Mouse (Mus musculus): ENCODE measurements at regions not wholly inside any gene's neighbourhood (a gene's known extent, or its start where the extent isn't known, plus 50 kb on each side); places are given as distances from the start of the nearest gene placed in this dataset.

DNA sequence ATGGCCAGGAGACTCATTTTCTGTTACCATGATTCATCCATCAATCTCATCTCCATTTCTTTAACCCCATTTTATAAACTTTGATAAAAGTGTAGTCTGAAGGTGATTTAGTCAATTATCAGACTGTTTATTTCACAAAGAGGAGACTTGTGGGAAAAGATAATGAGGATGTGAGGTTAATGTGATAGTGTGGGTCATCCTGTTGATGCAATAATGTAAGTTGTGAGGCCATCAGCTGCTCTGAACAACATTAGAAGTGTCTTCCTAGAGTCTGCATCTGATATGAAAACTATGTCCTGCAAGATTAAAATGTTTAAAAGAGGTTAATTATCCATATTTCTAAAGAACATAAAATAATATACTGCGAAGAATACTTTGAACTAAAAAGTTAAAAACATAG, 842.8 kb downstream of the Pcdh17 start:
- no peak for DNase-seq (ENCODE audit: low spot score)

DNA sequence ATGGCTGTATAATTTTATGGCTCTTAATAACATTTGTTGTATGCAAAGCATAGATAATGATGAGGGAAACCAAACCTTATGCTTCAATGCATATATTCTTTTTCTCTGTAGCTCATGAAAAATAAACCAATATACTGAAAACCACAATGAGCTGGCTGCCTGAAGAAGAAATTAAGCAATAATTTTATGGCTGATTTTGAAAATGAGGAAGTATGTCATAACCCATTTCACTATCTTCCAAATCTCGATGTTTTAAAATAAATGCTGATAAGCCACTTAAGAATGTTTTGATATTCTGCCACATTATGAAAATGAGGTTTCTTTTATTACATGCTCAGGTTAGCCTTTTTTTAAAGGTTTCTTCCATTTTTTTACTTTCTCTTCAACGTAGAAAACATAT, 844.1 kb downstream of the Pcdh17 start:
- DNase-seq (ENCODE audit: low spot score): no peak

DNA sequence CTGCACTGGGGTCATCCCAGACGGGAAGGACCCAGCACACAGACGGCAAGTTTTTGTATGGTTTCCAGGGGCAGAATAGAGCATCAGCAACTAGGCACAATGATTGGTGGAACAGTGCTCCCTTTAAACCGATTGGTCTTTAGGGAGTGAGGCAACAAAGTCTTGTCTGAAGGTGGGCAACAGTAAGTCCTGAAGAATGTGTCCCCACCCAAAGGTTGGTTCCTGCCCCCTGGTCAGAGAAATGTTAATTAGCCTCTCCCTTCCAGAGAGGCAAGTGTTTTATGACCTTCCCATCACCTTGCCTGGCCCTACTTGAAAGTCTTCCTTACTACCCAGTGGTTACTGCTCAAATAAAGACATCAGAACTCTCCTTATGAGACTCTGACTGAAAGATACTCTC, 855.6 kb downstream of the Pcdh17 start:
- DNase-seq (ENCODE audit: low spot score): no peak

DNA sequence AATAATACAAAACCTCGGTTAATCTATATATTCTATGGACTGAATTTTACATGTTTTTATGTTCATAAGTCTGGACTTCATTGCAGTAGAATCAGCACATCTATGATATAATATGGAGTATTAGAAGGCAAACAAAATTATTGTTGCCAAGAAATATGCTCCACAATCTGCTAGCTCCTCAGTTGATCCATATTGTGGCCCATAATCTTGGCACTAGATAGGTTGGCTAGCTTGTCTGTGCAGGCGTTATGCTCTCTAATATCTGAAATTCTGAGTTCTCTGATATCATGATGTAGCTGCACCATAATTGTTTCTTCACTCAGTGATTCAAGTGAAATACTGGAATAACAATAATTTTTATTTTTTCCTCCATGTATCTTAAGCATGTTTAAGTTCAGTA, 877.3 kb downstream of the Pcdh17 start:
- no peak for DNase-seq (ENCODE audit: low spot score)

DNA sequence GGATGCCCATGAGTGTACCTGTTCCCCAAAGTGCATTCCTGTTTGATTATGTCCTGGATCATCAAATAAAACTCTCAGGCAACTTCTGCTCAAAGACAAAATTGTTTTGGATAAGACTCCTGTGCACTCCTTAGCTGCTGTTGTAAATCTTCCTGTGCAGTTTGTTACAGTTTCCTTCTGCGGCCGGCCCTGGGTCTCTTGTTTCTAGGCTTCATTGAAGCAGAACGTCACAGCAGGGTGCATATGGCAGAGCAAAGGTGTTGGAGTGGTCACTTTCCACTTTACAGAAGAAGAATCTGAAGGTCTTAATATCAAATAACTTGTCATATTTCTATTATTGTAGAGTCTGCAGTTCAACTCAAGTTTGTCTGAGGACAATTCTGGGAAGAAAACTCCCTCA, 889.9 kb downstream of the Pcdh17 start:
- DNase-seq (ENCODE audit: low spot score): no peak

GRCm38 (mm10) chr14:85337182-85337581, 893.8 kb downstream of the Pcdh17 start:
- DNase-seq (ENCODE audit: low spot score): no peak

- peak; percentile 18 for DNase-seq (ENCODE audit: low spot score)
Measured at GRCm38 (mm10) chr14:85354626-85355355, 911.4 kb downstream of the Pcdh17 start.

DNA sequence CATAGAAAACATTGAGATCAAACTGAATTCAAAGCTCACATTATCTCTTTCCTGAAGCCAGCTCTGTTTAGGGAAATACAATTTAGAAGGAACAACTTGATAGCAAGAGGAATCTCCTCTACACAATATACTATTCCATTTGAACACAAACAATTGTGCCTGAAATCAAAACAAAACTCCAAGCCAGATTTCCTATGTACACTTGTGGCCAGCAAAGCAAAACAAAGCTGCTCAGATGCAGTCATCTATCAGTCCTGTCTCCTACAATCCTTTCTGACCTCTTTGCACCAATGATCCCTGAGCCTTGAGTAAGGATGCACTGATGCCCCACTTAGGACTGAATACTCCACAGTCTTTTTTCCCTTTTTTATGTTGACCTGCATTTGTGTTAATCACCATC, 920.2 kb downstream of the Pcdh17 start:
- DNase-seq (ENCODE audit: low spot score): no peak

DNA sequence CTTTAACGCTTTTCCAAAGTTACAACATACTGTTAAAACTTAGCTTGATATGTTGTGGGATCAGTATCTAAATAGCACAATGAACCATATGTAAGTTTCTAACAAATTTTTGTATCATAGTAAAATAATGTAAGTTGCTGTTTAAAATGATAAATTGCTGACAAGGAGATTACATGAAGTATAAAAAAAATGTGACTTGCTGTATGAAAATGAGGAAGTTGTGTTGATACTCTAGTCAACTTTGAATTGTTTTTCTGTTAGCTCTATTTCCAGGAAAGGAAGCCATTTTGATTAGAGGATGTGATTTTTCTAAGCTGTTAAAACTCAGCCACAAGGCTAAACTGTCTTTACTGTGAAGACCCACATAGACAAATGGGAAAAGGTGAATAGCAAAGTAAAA, 929.9 kb downstream of the Pcdh17 start:
- no peak for DNase-seq (ENCODE audit: low spot score)

DNA sequence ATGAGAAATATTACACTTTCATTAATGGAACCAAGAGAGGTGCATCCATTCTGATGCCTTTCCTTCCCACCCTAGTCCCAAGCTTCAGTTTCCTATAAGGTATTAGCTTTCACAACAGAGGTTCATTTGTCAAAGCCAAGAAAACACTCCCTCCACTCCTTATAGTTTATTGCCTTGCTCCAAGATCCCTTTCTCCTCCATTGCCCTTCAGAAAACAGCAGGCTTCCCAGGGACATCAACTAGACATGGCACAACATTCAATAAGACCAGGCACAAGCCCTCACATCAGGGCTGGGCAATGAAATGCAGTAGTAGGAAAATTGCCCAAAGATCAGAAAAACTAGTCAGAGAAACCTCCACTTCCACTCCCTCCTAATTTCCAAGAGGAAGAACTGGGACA, 960.3 kb downstream of the Pcdh17 start:
- no peak for DNase-seq (ENCODE audit: low spot score)
